Mouse (Mus musculus) CH12.LX (cell line): ENCODE measurements at regions not wholly inside any gene's neighbourhood (a gene's known extent, or its start where the extent isn't known, plus 50 kb on each side); places are given as distances from the start of the nearest gene placed in this dataset.

Source experiments
- DNase-seq: peaks from one replicate; pipeline ENCODE4 v3.0.0-alpha.2; 2013; ENCODE audit errors: extremely low read depth
- H3K27ac ChIP-seq: 2 replicates; pipeline ENCODE4 v1.5.1; 2012; ENCODE audit warnings: low read depth, mild to moderate bottlenecking, control low read depth, moderate library complexity; ENCODE audit not compliant: insufficient read depth
- H3K27me3 ChIP-seq: replicated peaks from 2 replicates; pipeline ENCODE3; 2012; ENCODE audit warnings: inconsistent platforms
- H3K36me3 ChIP-seq, 2 experiments: replicated peaks in 1 of 2; 2 replicates each; pipeline versions ENCODE3 to v1.6.1; 2012; ENCODE audit warnings: inconsistent platforms in 1 of 2, low read length in 1 of 2, mild to moderate bottlenecking in 1 of 2, mixed read lengths in 1 of 2, moderate library complexity in 1 of 2; ENCODE audit not compliant: control insufficient read depth in 1 of 2, insufficient read depth in 1 of 2
- H3K4me1 ChIP-seq, 2 experiments: 2 replicates each; pipeline ENCODE4 v1.6.1; 2012; ENCODE audit warnings: inconsistent platforms in 1 of 2, moderate library complexity in 1 of 2; ENCODE audit not compliant: insufficient read depth in 2 of 2, control insufficient read depth in 1 of 2
- H3K4me2 ChIP-seq: 2 replicates; pipeline ENCODE4 v1.6.1; 2012; ENCODE audit warnings: low read depth, mild to moderate bottlenecking, control low read depth; ENCODE audit not compliant: poor library complexity, insufficient read depth, severe bottlenecking
- H3K4me3 ChIP-seq, 3 experiments: fragments of 150-350 bp in 1 of 3; sonication (generic) in 1 of 3; replicated peaks in 1 of 3; 2 replicates each; pipeline versions ENCODE3 to v1.5.1; 2011 to 2012; ENCODE audit warnings: low read depth in 2 of 3, low read length in 2 of 3, mild to moderate bottlenecking in 2 of 3, moderate library complexity in 2 of 3, control low read depth in 1 of 3, improper control_type of control experiment in 1 of 3, inconsistent platforms in 1 of 3, mixed read lengths in 1 of 3; ENCODE audit not compliant: poor library complexity in 1 of 3
- H3K79me2 ChIP-seq: replicated peaks from 2 replicates; pipeline ENCODE4 v1.6.1; 2012; ENCODE audit warnings: mild to moderate bottlenecking, moderate library complexity; ENCODE audit not compliant: control insufficient read depth, poor library complexity, insufficient read depth, severe bottlenecking; ENCODE audit errors: extremely low read depth
- H3K9ac ChIP-seq: 2 replicates; pipeline ENCODE4 v1.6.1; 2012; ENCODE audit warnings: low read depth, mild to moderate bottlenecking, control low read depth, moderate library complexity; ENCODE audit not compliant: insufficient read depth
- H3K9me3 ChIP-seq: replicated peaks from 2 replicates; pipeline ENCODE3; 2012; ENCODE audit warnings: low read length, inconsistent platforms, mixed read lengths
- BHLHE40 ChIP-seq: IDR thresholded peaks from 2 replicates; pipeline ENCODE4 v1.6.1; 2011; ENCODE audit warnings: mild to moderate bottlenecking, low read depth, low read length, improper control_type of control experiment
- CHD2 ChIP-seq: IDR thresholded peaks from 2 replicates; pipeline ENCODE4 v1.6.1; 2011; ENCODE audit warnings: low read length, improper control_type of control experiment
- E2F4 ChIP-seq: IDR thresholded peaks from 2 replicates; pipeline ENCODE4 v1.6.1; 2011; ENCODE audit warnings: low read depth, low read length, improper control_type of control experiment; ENCODE audit not compliant: insufficient replicate concordance
- HCFC1 ChIP-seq: IDR thresholded peaks from 2 replicates; pipeline ENCODE4 v1.6.1; 2012; ENCODE audit warnings: low read depth, mild to moderate bottlenecking, inconsistent platforms, low read length, improper control_type of control experiment
- JUN ChIP-seq: IDR thresholded peaks from 2 replicates; pipeline ENCODE4 v1.6.1; 2011; ENCODE audit warnings: low read depth, mild to moderate bottlenecking, low read length, improper control_type of control experiment, moderate library complexity; ENCODE audit not compliant: insufficient read depth
- MAX ChIP-seq: IDR thresholded peaks from 2 replicates; pipeline ENCODE4 v1.6.1; 2011; ENCODE audit warnings: low read length, improper control_type of control experiment
- MEF2A ChIP-seq: IDR thresholded peaks from 2 replicates; pipeline ENCODE4 v1.6.1; 2014; ENCODE audit warnings: low read depth, mild to moderate bottlenecking, inconsistent platforms, low read length, improper control_type of control experiment, borderline replicate concordance
- MXI1 ChIP-seq: IDR thresholded peaks from 2 replicates; pipeline ENCODE4 v1.6.1; 2011; ENCODE audit warnings: mild to moderate bottlenecking, low read depth, low read length, improper control_type of control experiment
- NELFE ChIP-seq: IDR thresholded peaks from 2 replicates; pipeline ENCODE4 v1.6.1; 2011; ENCODE audit warnings: low read depth, low read length, improper control_type of control experiment
- POLR2AphosphoS2 ChIP-seq: IDR thresholded peaks from 2 replicates; pipeline ENCODE4 v1.6.1; 2011; ENCODE audit warnings: low read depth, low read length, improper control_type of control experiment
- SIN3A ChIP-seq: IDR thresholded peaks from 2 replicates; pipeline ENCODE4 v1.6.1; 2012; ENCODE audit warnings: low read length, improper control_type of control experiment, inconsistent platforms
- SMC3 ChIP-seq: IDR thresholded peaks from 2 replicates; pipeline ENCODE4 v1.6.1; 2011; ENCODE audit warnings: low read depth, low read length, improper control_type of control experiment
- TBP ChIP-seq: conservative IDR thresholded peaks from 2 replicates; pipeline ENCODE4 v1.6.1; 2011; ENCODE audit warnings: low read depth, low read length, improper control_type of control experiment
- UBTF ChIP-seq: IDR thresholded peaks from 2 replicates; pipeline ENCODE4 v1.6.1; 2012; ENCODE audit warnings: low read depth, mild to moderate bottlenecking, inconsistent platforms, low read length, improper control_type of control experiment, moderate library complexity
- dilution Hi-C: fragments of 300-500 bp; cut with MboI; formaldehyde crosslinking; loops from 2 replicates; pipeline ENCODE4 v1.14.3; 2020; ENCODE audit warnings: low sequenced_read_pairs; ENCODE audit not compliant: extremely low pct_unique_long_range_greater_than_20kb, extremely low pct_ligation_motif_present
- in situ Hi-C: fragments of 300-500 bp; cut with MboI; formaldehyde crosslinking; loops from 3 replicates; pipeline ENCODE4 v1.14.3; 2019; ENCODE audit warnings: low sequenced_read_pairs, low pct_ligation_motif_present, low pct_unique_long_range_greater_than_20kb, mixed read lengths

DNA sequence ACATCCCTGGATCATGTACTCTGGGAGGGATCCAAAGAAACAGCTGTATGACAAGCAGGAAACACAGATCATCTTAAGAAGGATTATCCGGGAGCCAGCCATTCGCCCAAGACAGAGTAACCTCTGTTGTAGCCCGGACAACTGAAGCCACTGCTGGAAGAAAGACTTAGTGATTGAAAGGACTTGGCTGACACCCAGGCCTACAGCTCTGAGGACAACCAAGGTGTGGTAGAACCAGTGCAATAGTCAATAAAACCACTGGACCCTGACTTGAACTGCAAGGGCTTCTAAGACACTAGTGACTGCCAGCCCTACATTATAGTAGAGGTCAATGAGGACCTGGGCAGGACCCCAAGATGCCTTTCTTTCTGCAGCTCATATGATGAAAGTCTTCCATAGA lies 78.3 kb upstream of the Klf12 start:
- TF ChIP-seq SMC3 (no peak), E2F4 (no peak), BHLHE40 (no peak), JUN (no peak)
- in situ Hi-C loops (no loop called here), dilution Hi-C loops (no loop called here)
- Histone ChIP-seq H3K36me3 (no peaks in the 10 kb centered on the region), H3K79me2 (no peaks in the 10 kb centered on the region), H3K4me3 (no peak overlapping the region), H3K9me3 (no peaks in the 10 kb centered on the region), H3K27me3 (no peaks in the 10 kb centered on the region), H3K27ac (no peak overlapping the region), H3K9ac (no peak overlapping the region), H3K4me1 (no peaks in the 10 kb centered on the region), H3K4me2 (no peak overlapping the region)
- no peak for DNase-seq

DNA sequence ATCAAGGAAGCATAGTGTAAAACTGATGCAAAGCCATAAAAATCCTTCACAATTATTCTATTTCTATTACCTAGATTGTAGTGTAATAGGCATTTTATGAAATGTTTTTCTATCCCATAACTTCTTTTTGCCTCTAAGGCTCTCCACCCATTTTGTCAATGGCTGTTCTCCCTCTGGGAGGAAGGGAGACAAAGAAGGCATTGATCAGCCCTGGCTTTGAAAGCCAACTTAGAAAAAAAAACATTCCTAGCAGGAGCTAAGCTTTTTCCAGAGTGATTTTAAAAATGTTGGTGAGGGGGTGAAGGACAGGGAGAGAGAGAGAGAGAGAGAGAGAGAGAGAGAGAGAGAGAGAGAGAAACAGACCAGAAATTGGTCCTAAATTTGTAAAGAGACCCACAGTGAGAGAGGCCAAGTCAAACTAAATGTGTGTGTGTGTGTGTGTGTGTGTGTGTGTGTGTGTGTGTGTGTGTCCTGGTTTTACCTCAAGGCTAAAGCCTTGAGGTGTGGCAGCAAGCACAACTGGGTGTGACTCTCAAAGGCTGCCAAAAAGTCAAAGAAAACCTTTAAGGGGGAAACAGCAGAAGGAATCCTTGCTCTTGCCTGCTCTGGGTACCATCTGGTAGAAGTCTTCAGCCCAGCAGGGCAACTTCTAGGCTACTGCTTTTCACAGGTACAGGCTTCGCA lies 77.0 kb upstream of the Klf12 start:
- H3K9ac ChIP-seq, result no peak overlapping the region
- dilution Hi-C loops, result no loop called here
- H3K27me3 ChIP-seq, result no peaks in the 10 kb centered on the region
- H3K9me3 ChIP-seq, result no peaks in the 10 kb centered on the region
- H3K36me3 ChIP-seq, result no peaks in the 10 kb centered on the region
- TF ChIP-seq MAX (no peak), HCFC1 (no peak)
- TF ChIP-seq, all 38 proteins: peak for 0
- in situ Hi-C loops, result no loop called here
- H3K4me1 ChIP-seq, result peaks cover 3 to 9% of the 10 kb centered on the region in 2 experiments
- DNase-seq, result no peak
- H3K27ac ChIP-seq, result no peak overlapping the region
- no peak overlapping the region for H3K4me3 ChIP-seq
- no peaks in the 10 kb centered on the region for H3K79me2 ChIP-seq
- H3K4me2 ChIP-seq, result no peak overlapping the region

DNA sequence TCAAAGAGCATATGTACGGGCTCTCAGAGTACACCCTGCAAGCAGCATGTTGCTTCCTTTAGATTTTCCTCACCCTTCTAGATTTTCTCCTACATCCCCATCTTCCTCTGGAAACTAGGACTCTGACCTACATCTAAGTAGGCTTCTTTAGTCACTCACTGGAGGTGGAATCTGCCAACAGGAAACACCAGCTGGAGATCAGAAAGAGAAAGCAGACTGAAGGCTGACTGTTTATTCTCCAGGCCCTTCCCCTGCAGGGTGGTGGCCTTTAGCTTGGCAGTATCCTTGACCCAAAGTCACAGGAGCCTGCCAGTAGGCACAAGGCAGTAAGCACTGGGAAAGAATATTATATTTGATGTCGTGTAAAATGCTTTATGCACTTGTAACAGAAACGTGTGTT lies 75.4 kb upstream of the Klf12 start:
- in situ Hi-C loops (no loop called here), dilution Hi-C loops (no loop called here)
- no peaks in the 10 kb centered on the region for H3K9me3 ChIP-seq
- no peaks in the 10 kb centered on the region for H3K27me3 ChIP-seq
- H3K4me2 ChIP-seq, result no peak overlapping the region
- H3K36me3 ChIP-seq, result no peaks in the 10 kb centered on the region
- peaks cover 3 to 9% of the 10 kb centered on the region in 2 experiments for H3K4me1 ChIP-seq
- no peak for TF ChIP-seq POLR2AphosphoS2
- no peak for TF ChIP-seq MAX
- no peak for TF ChIP-seq MEF2A
- TF ChIP-seq TBP, result no peak
- no peak for TF ChIP-seq JUN
- no peak for TF ChIP-seq NELFE
- no peak for TF ChIP-seq BHLHE40
- TF ChIP-seq CHD2, result no peak
- no peak for TF ChIP-seq SIN3A
- no peak for TF ChIP-seq UBTF
- no peak for TF ChIP-seq MXI1
- H3K27ac ChIP-seq, result no peak overlapping the region
- H3K4me3 ChIP-seq, result no peak overlapping the region
- H3K9ac ChIP-seq, result no peak overlapping the region
- no peak for DNase-seq
- H3K79me2 ChIP-seq, result no peaks in the 10 kb centered on the region
